8 mouse cellular contexts compared by ENCODE assay signal in the genomic region with DNA sequence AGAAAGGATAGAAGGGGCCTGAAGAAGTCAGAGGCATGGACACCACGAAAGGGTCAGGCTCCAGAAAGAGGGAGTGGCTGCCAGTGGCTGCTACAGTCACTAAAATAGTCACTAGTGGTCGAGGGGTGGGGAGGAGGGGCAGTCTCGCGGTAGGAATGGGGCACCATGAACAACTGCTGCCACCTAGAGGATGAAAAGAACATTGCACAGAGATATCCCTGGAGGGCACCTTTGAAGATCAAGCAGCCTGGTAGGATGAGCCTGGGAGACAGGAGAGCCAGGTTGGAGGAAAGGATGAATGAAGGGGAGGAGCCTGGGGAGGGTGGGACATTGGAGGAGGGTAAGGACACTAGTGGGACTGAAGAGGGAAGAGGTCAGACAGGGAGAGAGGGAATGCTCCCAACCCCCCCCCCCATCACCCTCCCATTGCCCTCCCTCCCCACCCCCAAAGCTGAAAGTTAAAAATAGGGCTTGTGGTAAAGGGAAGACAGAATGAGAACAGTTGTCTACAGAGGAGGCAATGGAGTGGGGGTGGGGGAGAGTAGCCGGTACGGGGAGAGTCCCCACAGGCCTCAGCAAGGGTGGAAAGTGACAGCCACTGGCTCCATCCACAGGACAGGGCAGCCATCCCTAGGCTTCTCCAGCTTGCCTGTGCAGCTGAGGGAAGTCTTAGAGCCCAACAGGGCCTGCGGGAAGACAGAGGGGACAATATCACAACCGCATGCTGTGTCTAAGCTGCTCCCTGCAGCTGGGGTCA. TPM values are rescaled to one million over a fixed set of nuclear protein-coding genes. Genes with fewer than 3 reads are reported as not detected.
DNase-seq lines count a peak whose midpoint lies in the region; ATAC-seq and TF ChIP-seq lines count a peak whose summit lies in the region.

No protein-coding gene starts in this region.

- no peaks in the 10 kb centered on the region for H3K4me1 ChIP-seq in embryonic fibroblast, embryonic 13.5 days (ENCODE audit: control insufficient read depth, insufficient read depth, low read length)
- peaks cover 19% of the 10 kb centered on the region for H3K4me1 ChIP-seq in heart, postnatal 0 days (ENCODE audit: control insufficient read depth, insufficient read depth)
- peaks cover 30% of the 10 kb centered on the region for H3K4me1 ChIP-seq in neural tube, embryonic 13.5 days (replicated peaks)

- TF ChIP-seq EP300 in heart, postnatal 0 days (IDR thresholded peaks at IDR 0.05; ENCODE audit: low read depth) = no peak; the same call in 1 of the 2 replicates

- DNase-seq in ES-CJ7 (ENCODE audit: low read depth, low spot score) = peak; percentile 92
- peak; percentile 86 for DNase-seq in brain, adult 2 months (ENCODE audit: low read depth, low spot score)
- DNase-seq in heart, postnatal 0 days (ENCODE audit: low spot score) = peak; percentile 78
- peak; percentile 68 for DNase-seq in layer of hippocampus, adult 11-12 months (ENCODE audit: low spot score)
- peak; percentile 9 to 31 for DNase-seq in lung, adult 18-20 months
- peak; percentile 53 for DNase-seq in thymus, postnatal 4 days

- H3K4me2 ChIP-seq in heart, postnatal 0 days (ENCODE audit: low read depth, low read length) = peak overlapping the region; percentile 19
- H3K4me2 ChIP-seq in neural tube, embryonic 13.5 days = peak overlapping the region; percentile 35

- no peak overlapping the region for H3K4me3 ChIP-seq in embryonic fibroblast, embryonic 13.5 days (ENCODE audit: insufficient read depth, low read length)
- no peak overlapping the region for H3K4me3 ChIP-seq in heart, postnatal 0 days (ENCODE audit: low read depth, low read length)
- no peak overlapping the region for H3K4me3 ChIP-seq in neural tube, embryonic 13.5 days

- 8% methylated on average over 8 of the region's 8 CpGs for WGBS in heart, postnatal 0 days
- 3% methylated on average over 8 of the region's 8 CpGs for WGBS in neural tube, embryonic 13.5 days

- no peaks in the 10 kb centered on the region for H3K27me3 ChIP-seq in heart, postnatal 0 days (ENCODE audit: control insufficient read depth, insufficient read depth, low read length)
- no peaks in the 10 kb centered on the region; the same call in 1 of the 2 replicates for H3K27me3 ChIP-seq in neural tube, embryonic 13.5 days

- no peak overlapping the region for H3K9ac ChIP-seq in heart, postnatal 0 days (replicated peaks; ENCODE audit: low read depth, low read length)
- H3K9ac ChIP-seq in neural tube, embryonic 13.5 days = peak overlapping the region; percentile 23

- H3K27ac ChIP-seq in embryonic fibroblast, embryonic 13.5 days (ENCODE audit: insufficient read depth, low read length) = no peak overlapping the region
- peak overlapping the region; percentile 59 for H3K27ac ChIP-seq in heart, postnatal 0 days (ENCODE audit: low read depth)
- no peak overlapping the region; the same call in 1 of the 2 replicates for H3K27ac ChIP-seq in neural tube, embryonic 13.5 days (replicated peaks)

- TF ChIP-seq POLR2A in embryonic fibroblast, embryonic 13.5 days (IDR thresholded peaks at IDR 0.05; ENCODE audit: low read depth, low read length) = no peak

- TF ChIP-seq CTCF in embryonic fibroblast, embryonic 13.5 days (IDR thresholded peaks at IDR 0.05; ENCODE audit: borderline replicate concordance, insufficient read depth, low read length) = peak; percentile 75
- peak; percentile 92 for TF ChIP-seq CTCF in heart, postnatal 0 days (IDR thresholded peaks at IDR 0.05; ENCODE audit: low read depth)

- ATAC-seq in heart, postnatal 0 days (ENCODE audit: insufficient read depth, low read depth) = peak; percentile 83
- ATAC-seq in neural tube, embryonic 13.5 days (ENCODE audit: low read depth) = peak; percentile 44

- no peaks in the 10 kb centered on the region for H3K36me3 ChIP-seq in heart, postnatal 0 days (replicated peaks; ENCODE audit: control insufficient read depth, insufficient read depth, low read length)
- H3K36me3 ChIP-seq in neural tube, embryonic 13.5 days = no peaks in the 10 kb centered on the region

- no peaks in the 10 kb centered on the region for H3K9me3 ChIP-seq in heart, postnatal 0 days (replicated peaks; ENCODE audit: control insufficient read depth, low read length)
- no peaks in the 10 kb centered on the region for H3K9me3 ChIP-seq in neural tube, embryonic 13.5 days

RNA-seq across cellular contexts. Expression of gene Pcbd1, which starts 20.5 kb away (rescaled TPM):
- 3.1 and 4.5 TPM in 2 replicates for polyA plus RNA-seq in embryonic fibroblast, embryonic 13.5 days (2011; ENCODE audit: insufficient read length, low read depth, missing spikeins)
- total RNA-seq in heart, postnatal 0 days (2014; rRNA removed; ENCODE audit: low replicate concordance) = 30.3 and 56.1 TPM in 2 replicates
- 52.1 and 54.1 TPM in 2 replicates for polyA plus RNA-seq in heart, postnatal 0 days (2015; fragmentation: Nextera tagmentation; extraction: Ambion mirVana)
- 29.3 and 38.7 TPM in 2 replicates for polyA plus RNA-seq in neural tube, embryonic 13.5 days (2015; fragmentation: Nextera tagmentation; extraction: Ambion mirVana)

Comparison
In these comparisons a context has a peak if more than half of its experiments do, and no peak if none do; other contexts are left out.
1. DNase-seq: peak in every context shown above with its lines; median percentile 92 in ES-CJ7; 86 in brain, adult 2 months; 78 in heart, postnatal 0 days; 68 in layer of hippocampus, adult 11-12 months; 53 in thymus, postnatal 4 days; 20 in lung, adult 18-20 months.